Mouse (Mus musculus) embryo, embryonic 10.5 days (tissue): ENCODE measurements at regions not wholly inside any gene's neighbourhood (a gene's known extent, or its start where the extent isn't known, plus 50 kb on each side); places are given as distances from the start of the nearest gene placed in this dataset.
A peak's percentile ranks its signal among the peaks of the same experiment; 100 is the strongest.

Source experiments
- DNase-seq: peaks from one replicate; pipeline ENCODE4 v3.0.0-alpha.2; 2015; ENCODE audit warnings: low spot score

- DNase-seq: peak; percentile 74
Measured at GRCm38 (mm10) chr13:83111503-83111902, 392.3 kb upstream of the Mef2c start.

- DNase-seq: no peak
Measured at GRCm38 (mm10) chr13:83112323-83112722, 391.5 kb upstream of the Mef2c start.

GRCm38 (mm10) chr13:83112741-83113140 is 391.1 kb upstream of the Mef2c start:
- DNase-seq: no peak

GRCm38 (mm10) chr13:83113808-83114207 is 390.0 kb upstream of the Mef2c start:
- DNase-seq: no peak

GRCm38 (mm10) chr13:83114401-83114800 is 389.4 kb upstream of the Mef2c start:
- no peak for DNase-seq

DNA sequence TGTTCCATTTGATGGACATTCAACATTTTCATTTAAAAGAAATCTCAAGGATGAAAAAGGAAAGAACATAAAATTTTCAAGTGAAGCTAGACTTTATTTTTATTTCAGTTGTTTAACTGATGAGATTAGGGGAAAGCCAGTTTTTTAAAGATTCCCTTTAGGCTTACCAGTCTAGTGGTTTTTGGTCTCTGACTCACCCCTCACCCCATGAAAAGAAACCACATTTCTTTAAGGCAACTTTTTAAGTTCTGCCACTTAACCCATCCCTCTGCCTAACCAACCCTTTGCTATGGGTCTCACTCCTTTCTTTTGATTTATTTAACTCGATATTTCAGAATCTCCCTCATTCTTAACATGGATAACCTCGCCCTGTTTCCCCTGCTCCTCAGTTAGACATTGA is 388.1 kb upstream of the Mef2c start:
- DNase-seq: no peak

DNA sequence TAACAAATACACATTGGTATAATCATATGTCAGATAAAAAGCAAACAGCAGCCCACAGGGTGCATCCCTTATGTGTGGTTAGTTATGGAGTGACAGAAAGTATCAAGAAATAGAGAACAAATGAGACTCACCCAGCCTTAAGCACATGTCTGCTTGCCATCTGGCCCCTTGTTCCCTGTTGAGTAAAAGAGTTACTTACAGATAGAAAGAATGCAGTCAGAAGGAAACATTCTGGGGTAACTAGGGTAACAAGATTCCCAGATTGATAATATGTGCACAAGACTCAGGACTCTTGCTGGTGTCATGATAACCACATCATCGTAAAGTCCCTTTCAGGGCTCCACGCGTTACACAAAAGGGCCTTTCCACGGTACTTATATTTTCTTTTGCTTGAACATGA is 383.5 kb upstream of the Mef2c start:
- peak; percentile 44 for DNase-seq

GRCm38 (mm10) chr13:83123596-83123995 is 380.2 kb upstream of the Mef2c start:
- no peak for DNase-seq

GRCm38 (mm10) chr13:83124651-83125050 is 379.2 kb upstream of the Mef2c start:
- DNase-seq: no peak

DNA sequence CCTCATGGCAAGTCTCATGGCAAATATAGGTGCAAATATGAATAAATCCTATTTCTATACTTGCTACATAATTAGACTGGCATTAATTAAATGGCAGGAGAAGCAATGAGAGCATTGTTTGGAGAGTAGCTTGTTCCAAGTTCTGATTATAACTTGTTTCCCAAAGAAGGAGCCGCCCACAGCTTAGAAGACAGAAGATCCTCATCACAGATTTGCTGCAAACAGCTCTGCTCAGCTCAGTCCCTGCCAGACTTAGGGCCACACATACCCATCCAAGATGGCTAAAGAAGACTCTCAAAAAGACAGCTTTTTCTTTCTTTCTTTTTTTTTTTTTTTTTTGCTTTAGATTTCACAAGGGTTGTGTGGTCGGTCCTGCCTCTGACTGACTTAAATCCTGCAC is 377.4 kb upstream of the Mef2c start:
- DNase-seq: no peak

DNA sequence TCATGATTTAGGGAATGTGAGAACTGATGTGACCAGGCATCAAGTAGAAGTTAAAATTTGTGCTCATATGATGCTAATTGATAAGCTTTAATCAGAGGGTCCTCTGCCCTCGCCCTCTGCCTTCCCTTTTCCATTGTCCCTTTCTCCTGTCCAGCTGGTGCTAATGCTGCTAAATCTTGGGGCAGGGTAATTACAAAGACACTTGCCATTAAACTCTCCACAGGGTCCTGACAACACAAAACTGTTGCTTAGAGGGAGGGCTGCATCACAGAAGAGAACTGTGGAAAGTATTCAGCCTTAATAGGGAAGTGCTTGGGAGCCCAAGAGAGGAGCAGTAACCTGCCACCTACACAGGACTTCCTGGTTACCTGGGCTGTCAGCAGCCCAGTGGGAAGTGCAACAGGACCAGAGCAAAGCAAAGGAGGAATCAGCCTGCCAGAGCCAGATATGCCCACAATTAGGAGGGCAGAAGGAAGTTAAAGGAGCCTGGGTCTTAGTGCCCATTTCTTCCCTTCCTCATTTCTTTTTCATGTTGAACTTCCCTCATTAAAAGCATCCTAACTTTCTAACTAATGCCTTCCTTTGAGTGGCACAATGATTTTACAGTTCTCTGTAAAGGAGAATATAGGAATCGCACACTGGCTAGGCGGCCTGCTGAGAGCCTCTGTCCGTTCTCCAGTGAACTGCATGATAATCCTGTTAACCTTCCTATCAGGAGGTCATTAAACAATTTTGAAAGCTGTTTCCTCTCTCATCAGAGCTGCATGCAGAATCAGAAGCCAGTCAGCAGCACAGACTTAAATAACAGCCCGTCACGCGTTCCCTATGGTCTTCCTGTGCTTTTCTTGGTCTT is 372.5 kb upstream of the Mef2c start:
- peak; percentile 39 for DNase-seq

DNA sequence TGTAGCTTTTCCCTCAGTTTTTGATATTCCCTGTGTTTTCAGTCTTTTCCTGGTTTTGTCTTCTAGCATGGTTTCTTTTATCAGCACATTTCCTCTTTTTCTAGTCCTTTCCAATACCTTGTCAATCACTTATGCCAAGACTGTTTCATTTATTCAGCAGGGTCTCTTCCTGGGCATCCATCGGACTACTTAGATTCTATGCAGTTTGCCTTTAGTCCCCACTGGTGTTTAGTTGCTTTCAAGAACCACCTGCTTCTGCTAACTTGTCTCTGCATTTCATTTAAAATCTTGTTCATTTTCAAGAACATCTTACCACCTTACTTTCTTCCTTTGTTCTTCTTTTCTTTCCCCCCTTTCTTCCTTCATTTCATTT is 371.9 kb upstream of the Mef2c start:
- no peak for DNase-seq

- DNase-seq: no peak
Measured at GRCm38 (mm10) chr13:83132671-83133638, 370.9 kb upstream of the Mef2c start.

- DNase-seq: peak; percentile 67
Measured at GRCm38 (mm10) chr13:83143316-83143715, 360.5 kb upstream of the Mef2c start.

DNA sequence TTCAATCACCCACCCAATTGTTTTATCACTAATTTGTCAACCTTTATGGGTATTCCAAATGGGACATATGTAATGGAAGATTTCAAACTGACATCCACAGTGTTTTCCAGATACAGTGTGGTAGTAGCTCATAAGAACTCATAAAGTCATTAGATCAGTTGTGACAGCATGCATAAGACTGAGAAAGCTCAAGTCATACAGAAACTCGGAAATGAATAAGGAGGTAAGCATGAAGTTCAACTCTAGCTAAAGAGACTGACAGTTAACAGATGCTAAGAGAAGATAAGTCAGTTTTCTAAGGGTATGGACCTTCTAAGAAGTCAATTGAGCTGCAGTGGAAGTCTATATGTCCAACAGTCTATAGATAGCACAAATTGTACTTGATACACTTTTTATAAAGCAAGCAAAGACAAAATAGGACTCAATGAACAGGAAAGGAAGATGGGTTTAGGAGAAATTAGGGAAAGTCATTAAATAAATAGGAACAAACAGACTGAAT is 349.2 kb upstream of the Mef2c start:
- DNase-seq: no peak

GRCm38 (mm10) chr13:83159969-83160368 is 343.9 kb upstream of the Mef2c start:
- DNase-seq: no peak

GRCm38 (mm10) chr13:83162761-83163160 is 341.1 kb upstream of the Mef2c start:
- DNase-seq: no peak

DNA sequence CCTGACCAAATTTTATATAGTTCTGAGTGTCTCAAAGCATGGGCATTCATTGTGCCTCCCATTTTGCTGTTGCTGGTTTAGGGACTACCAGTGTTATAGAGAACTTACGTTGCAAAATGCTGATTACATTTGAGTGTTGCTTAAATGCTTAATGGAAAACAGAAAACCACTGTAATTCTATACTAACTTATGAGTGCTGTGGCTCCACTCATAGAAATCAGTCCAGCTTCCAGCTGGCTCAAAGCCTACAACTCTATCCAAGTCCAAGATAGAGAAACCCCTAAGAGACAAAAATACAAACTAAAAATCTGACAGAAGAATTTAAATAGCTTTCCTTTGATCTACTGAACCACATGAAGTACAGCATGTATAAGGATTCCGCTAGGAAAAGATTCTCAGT is 328.7 kb upstream of the Mef2c start:
- DNase-seq: no peak

- DNase-seq: no peak
Measured at GRCm38 (mm10) chr13:83201931-83202671, 301.7 kb upstream of the Mef2c start.

- DNase-seq: no peak
Measured at GRCm38 (mm10) chr13:83206622-83207021, 297.2 kb upstream of the Mef2c start.

- no peak for DNase-seq
Measured at GRCm38 (mm10) chr13:83207513-83207912, 296.3 kb upstream of the Mef2c start.

DNA sequence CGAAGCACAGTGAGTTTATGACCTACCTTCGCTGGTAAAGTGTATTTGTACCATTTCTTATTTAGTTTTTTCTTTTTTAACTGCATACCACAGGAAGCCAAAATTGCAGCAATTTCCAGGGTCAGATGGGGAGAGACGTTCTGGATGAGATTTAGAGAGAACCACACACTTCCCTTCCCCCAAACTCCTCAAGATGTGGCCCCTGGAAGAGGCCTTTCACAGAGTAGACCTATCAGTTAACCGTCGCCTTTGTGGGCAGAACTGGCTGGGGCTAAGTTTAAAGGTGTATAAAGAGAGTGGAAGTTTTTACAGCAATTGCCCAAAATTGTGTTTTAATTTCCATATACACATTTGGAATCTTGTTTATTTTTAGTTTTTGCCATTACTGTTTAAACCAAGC is 295.7 kb upstream of the Mef2c start:
- no peak for DNase-seq
